Mouse (Mus musculus) frontal cortex, postnatal 25 days (tissue): ENCODE data around the gene Mark2.

Source experiments
- DNase-seq, 2 experiments: peaks; one replicate each; pipeline ENCODE4 v3.0.0; 2022; ENCODE audit warnings: low spot score in 2 of 2

Mark2 gene

DNA sequence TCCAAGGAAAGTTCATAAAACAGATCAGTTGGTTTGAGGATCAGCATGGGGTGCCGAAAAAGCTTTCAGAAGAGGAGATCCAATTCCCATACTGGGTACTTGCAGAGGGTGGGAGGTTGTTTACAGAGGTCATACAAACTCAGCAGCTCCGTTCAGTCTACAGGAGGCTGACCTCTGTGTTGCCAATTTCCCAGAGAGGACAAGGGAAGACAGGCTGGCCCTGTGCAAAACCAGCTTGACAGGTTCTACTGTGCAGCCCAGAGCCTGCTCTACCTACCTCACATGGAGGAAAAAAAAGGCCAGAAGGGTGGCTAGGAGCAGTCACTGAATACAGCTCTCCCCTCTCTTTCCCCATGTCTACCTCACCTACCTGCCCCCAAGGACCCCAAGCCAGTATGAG lies 7.6 kb downstream of the Mark2 start:
- DNase-seq, result no peak

DNA sequence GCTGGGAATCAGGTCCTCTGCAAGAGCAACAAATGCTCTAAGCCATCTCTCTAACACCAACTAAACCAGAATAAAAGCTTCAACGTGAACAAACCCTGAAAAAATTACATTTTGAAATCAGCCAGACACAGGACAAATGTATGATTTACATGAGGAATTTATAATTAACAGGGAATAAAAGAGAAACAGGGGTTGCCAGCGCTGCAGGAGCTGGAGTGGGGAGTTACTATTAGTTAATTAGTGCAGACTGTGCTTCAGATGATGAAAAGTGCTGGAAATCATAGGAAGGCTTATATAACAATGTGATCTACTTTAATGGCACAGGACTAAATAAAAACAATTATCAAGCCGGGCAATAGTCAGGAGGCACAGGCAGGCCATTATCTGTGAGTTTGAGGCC lies 20.3 kb downstream of the Mark2 start:
- no peak for DNase-seq

DNA sequence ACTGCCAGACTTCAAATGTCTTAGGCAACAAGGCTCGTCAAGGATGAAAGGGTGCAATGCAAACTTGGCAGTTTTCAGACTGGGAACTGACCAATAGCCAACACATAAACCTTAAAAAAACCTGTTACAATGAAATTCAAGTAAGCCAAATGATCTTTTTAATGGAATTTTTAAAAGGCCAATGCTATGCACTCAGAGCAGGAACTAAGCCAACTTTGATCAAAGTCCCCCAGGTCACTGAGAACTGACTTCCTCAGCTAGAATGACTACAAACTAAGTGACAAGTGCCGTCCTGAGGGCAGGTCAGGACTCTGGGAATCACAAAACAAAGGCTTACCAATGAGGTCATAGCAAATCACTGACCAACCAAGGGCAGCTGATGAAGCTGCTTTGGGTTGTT lies 21.5 kb downstream of the Mark2 start:
- no peak for DNase-seq

DNA sequence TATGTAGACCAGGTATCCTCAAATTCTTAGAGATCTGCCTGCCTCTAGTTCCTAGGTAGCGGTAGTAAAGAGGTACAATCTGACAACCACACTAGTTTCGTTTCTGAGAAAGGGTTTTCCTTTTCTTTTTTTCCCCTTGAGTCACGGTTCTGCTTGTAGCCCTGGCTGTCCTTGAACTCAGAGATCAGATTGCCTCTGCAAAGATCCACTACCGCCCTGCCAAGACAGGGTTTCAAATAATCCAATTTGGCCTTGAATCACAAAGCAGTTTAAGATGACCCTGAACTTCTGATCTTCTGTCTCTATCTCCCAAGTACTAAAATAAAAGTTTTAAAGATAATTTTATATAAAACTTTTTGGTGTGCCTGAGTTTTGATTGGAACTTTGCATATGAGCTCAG lies 23.9 kb downstream of the Mark2 start:
- DNase-seq, result no peak

DNA sequence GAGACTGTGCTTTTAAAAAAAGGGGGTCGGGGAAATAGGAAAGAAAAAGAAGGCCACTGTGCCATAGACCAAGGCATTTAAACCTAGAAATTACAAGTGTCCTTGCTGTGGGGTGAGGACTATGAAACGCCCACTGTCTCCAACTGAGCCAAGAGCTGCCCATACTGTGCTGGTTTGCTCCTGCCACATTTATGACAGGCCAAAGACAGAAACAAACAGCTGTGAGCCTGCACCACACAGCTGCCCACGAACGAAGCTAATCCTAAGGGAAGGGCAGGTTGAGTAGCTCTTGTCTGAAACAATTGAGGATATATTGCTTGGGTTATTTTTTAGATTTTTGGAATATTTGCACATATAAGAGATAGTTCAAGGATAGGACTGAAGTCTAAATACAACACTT lies 24.8 kb downstream of the Mark2 start:
- no peak for DNase-seq

DNA sequence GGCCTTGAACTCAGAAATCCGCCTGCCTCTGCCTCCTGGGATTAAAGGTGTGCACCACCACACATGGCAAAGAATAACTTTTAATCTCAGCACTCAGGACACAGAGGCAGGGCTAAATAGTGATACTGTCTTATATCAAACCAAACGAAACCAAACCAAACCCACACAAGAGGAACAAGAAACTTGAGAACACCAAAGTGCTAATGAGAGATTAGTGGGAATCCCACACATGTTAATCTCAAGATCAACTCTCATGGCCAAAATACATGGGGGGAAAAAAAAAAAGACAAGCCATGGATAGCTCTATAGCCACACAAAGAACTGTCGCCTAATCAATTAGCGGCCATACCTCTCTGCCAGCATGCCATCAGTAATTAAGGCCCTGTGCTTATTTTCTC lies 26.1 kb downstream of the Mark2 start:
- DNase-seq, result no peak

DNA sequence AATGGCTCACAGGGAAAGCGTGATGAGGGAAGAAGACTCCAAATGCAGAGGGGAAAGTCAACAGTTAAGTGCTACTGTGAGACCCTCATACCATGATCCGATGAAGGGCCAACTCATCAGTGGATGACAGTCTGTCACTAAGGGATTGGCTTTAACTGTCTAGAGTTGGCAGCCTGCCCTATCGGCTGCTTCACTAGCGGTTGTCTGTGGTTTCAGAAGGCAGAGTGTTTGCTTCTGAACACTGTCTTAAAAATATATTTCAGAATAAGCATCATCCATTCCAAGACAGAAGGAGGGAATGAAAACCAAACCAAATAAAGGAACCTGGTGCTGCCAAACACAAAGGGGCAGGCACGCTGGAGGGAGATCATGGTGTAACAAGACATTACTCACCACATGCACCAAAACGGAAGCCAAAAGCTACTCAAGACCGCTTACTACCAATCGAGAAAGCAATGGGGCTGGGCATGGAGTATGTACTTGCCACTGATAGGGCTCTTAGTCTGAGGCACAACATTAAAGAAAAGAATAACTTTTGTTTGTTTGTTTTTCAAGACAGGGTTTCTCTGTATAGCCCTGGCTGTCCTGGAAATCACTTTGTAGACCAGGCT lies 26.6 kb downstream of the Mark2 start:
- DNase-seq, result no peak

DNA sequence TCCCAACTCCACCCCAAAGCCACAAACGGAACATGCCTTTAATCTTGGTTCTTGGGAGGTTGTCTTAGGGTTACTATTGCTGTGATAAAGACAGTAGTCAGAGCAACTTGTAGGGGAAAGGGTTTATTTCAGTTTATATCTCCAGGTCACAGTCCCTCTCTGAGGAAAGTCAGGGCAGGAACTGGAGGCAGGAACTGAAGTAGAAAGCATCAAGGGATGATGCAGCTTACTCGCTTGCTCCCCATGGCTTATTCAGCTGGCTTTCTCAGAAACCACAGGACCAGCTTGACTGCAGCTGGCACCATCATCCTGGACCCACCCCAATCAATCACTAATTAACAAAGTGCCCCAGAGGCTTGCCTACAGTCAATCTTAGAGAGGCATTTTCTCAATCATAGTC lies 28.0 kb downstream of the Mark2 start:
- no peak for DNase-seq

DNA sequence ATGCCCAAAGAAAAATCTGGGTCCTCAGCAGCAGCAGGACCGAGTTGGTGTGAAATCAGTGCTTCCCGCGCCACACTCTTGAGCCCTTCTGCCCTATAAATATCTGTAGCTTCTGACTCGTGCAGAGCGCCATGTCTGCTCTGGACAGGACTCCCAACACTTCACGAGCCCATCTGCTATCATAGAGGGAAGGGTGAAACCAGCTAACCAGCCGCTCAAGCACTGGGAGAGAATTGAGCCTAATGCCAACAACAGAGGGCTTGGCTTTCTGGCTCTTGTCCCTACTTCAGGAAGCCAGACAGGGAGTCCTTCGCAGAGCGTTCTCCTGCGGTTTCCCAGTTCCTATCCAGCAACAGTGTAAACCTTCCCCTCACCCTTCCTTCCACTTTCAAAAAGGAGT lies 30.4 kb downstream of the Mark2 start:
- no peak for DNase-seq

DNA sequence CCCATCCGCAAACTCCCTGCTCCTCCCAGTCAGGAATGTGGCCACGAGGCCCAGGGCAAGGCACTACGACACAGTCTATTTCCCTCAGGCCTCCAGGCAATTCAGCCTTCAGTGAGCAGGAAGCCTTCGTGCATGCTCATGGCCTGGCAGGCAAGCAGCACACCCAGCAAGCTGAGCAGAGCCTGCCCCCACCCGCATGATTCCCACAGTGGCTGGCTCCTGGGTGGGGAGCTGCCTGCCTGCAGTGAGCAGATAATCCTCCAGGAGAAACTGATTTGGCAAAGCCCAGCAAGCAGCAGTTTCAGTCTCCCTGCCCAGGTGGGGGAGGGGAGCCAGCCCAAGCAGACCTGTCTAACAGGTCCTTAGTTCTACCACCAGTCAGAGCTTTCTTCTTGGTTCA lies 31.0 kb downstream of the Mark2 start:
- DNase-seq, result no peak

DNA sequence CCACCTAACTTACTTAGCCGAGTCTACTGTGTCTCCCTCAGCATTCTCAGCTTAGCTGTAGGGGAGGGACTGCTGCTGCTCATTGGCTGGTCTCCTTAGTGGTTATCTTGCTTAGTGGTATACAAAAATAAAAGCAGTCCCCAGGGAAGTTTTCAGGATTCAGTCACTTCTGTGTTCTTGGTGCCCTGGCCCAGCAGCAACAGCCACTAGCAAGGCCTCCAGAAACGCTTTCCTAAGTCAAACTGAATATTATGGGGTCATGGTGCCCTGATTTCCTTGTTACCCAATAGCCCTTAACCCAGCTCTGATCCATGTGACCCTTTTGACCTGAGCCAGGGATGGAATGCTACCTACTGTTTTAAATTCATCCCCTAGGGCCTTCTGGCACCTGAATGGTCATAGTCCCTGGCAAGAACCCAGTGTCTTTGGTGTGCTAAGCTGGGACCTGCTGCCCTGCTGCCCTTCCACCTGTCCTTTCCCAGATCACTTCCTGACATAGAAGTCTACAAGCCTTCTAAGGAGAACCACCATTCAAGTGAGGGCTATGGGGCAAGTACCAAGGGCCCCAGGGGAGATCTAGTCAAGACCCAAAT lies 31.8 kb downstream of the Mark2 start:
- no peak for DNase-seq

DNA sequence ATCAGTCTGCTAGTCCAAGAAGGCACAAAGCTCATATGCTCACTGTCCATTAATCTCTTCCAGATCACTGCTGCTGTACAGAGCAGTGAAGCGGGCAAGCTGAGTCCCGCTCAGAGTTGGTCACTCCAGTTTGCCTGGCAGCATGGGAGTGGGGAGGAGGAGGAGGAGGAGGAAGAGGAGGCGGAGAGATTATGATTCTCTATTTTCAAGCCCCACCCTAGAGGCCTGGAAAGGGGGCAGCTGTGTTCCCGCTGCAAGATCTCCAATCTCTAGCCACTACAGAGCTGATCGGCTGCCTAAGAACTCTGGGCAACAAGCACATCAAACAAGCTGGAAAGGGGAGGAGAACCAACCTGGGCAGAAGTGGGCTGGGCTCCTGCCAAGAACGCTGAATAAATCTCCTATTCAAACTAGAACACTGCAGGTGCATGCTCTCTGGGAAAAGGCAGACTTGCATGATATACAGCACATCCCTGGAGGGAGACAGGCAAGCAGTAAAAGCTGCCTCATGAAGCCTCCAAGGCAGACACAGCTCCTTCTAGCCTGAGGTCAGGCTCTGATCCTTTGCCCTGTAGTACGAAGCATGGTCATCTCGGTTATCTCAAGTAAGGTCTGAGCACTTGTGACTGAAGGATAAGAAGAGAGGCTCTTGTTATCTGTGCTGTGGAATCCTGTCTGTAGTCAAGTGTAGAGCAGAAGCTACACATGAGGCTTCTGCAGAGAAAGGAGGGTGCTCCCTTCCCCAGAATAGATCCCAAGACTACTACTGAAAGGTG lies 33.5 kb downstream of the Mark2 start:
- no peak for DNase-seq

DNA sequence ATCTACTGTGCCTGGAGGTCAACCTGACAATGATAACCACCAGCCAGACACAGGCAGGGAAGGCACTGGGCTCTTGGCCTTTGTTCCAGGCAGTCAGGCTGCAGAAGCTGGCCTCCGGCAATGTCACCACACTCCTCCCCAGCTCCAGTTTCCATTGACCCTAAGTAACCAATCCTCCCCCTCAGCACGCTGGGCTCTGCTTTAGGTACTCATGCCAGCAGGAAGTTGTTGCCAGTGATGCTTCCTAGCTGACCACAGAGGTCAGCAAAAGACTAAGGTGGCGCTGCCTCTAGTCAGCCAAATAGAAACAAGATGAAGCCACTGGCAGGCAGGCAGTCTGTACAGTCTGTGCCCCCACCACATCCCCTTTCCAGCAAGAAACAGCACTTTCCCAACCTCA lies 34.7 kb downstream of the Mark2 start:
- no peak for DNase-seq

DNA sequence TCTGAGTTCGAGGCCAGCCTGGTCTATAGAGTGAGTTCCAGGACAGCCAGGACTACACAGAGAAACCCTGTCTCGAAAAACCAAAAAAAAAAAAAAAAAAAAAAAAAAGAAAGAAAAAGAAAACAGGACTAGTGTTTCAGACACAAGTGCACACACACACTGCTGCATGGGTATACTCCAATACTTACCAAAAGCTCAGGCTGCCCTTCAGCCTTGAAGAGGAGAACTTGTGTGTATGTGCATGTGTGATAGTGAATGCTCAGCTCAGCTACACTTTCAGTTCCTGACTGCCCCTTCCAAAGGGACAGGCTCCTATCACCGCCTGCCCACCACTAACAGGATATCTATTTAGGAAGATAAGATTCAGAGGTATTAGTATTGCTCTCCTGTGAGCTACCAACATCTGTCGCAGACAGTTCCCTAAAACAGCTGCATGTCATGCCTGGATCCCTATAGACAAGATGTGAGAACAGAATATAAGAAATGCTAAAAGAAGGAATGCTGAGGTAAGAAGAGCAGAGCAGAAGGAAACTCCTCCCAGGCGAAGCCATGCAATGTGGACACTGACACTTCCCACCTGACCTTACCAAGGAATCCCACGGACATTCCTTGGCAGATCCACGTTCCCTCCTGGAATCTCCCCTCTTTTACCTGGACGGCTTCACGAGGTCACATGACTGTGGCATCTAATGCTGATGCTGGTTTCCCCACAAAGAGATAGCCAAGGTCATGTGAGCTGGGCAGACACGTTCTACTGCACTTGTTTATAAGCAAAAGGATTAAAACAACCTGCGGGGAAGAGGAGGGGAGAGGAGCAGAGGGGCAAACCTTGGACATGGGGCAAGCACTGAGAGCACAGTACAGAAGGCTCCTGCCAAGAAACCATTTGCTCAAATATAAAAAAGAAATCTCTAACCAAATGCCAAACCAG lies 36.0 kb downstream of the Mark2 start:
- no peak for DNase-seq

DNA sequence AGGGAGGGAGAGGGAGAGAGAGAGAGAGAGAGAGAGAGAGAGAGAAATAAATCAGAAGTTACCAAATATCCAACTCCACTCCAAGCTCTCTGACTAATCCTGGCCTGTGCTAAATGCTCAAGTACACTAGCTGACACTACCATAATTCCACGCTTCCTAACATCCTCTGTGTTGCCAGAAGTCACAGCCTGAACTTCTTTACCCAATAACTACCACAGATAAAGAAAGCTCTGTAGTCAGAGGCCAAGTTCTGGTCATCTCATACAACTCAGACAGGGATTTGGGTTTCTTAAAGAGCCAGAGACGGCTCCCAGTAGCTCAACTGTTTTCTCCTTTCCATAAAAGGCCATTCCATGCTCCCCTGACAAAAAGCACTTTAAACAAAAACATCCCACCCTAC lies 36.9 kb downstream of the Mark2 start:
- no peak for DNase-seq

DNA sequence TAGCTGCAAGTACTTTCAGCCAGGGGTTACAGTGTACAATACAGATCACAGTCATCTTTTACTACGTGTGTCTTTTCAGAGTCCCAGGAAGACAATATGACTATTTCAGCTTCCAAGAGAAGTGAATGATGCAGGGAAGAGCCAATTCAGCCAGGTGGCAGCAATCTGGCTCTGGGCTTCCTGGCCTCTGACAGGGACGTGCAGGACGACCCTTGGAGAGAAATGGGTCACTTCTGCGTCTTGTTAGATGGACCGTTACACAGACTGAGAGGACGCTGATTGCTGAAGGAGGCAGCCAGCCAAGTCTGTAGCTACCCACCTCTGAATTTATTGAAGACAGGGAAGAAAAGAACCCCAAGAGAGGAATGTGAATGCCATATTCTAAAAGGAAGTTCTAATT lies 37.9 kb downstream of the Mark2 start:
- no peak for DNase-seq

DNA sequence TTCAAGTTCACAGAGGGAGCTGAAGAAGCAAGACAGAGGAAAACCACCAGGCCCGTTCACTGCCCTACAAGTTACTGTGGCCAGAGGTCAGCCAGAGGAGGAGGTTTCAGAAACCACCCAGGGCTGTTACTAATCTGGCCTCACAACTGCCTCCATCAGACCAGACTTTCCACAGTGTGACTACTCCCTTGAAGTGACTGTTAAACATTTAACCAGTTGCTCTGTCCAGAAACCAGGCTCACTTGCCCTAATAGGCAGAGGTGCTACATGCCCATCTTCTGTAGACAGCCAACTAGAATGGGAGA lies 39.2 kb downstream of the Mark2 start:
- no peak for DNase-seq

DNA sequence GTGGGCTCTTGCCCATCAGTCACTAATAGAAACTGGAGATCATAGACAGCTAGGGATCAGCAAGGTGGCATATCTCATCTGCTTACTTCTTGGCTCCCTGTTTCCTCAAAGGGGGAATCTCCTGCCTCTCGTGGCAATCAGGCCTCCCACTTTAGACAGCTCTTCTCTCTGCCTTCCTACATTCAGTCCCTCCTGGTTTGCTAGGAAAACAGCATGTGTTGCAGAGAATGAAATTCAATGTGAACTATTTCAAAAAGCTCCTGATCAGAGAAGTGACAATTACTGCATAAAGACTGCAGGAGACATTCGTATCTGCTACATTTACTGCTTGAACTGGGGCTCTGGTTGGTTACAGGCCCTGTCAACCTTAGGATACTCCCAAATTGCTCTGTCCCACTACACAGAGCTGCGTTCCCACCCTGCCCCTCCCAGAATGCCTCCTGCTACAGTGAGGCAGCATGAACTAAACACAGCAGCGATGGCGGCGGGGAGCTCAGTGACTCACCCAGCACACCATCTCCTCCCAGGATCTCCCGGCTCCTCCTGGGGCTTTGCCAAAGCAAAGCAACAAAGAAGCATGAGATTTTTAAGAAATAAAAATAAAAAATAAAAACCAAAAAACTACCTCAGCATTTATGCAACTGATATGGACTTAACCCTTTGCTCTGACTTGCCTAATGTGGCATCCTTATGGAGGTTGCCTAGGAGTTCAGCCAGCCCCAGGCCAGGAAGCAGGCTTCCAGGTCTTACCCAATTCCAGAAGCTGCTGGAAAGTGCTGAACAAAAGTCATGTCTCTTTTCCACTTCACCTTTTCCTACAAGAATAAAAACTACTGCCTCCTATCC lies 39.8 kb downstream of the Mark2 start:
- DNase-seq, result no peak

DNA sequence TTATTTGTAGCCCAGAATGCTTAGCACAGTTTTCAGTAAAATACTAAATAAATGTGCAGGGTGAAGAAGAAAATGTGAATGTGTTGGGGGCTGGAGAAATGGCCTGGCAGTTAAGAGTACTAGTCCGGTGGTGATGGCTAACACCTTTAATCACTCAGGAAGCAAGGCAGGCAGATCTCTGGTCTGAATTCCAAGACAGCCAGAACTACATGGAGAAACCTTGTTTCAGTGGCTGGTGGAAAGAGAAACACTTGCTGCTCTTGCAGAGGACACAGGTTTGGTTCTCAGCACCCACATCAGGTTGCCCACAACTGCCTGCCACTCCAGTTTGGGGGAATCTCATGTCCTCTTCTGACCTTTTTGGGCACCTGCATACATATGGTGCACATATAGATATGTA lies 41.6 kb downstream of the Mark2 start:
- no peak for DNase-seq

DNA sequence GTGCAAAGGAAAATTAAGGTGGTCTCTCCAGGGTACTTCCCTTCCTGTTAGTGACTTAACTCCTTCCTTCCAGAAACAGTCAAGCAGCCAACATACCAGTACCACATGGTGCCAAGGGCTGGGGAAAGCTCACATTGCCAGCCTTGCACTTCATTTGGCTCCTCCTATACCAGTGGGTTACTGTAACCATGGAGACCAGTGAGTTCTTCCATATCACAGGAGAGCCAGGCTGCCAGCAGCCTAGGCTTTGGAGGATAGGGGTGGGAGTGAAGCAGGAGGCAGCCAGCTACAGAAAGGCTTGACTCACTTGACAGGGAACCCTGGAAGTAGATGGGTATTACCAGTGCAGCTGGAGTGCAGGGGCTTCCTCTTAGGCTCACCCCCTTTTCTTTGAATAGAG lies 42.6 kb downstream of the Mark2 start:
- peak in 1 of 2 experiments; percentile 51 for DNase-seq

DNA sequence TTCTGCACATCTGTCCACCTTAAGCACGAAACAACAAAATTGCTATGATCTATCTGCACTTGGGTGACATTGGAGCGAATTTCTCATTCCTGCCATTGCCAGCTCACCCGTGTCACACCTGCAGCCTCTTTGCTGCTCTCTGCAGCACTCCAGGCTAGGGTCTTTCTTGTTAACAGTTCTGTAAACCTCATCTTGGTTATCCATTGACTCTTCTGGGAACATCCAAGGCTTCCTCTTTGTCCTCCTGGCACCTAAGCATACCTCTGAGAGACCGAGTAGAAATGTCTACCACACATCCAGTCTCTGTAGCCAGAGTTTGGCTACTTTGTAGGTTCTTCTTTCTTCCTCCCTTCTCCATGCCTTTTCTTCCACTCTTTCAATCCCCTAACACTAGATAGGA lies 45.7 kb downstream of the Mark2 start:
- DNase-seq, result no peak
